Mouse (Mus musculus) kidney, embryonic 14.5 days (tissue): Measurements from ENCODE around the gene Fbxo45. TPM values are rescaled to one million over a fixed set of nuclear protein-coding genes. Genes with fewer than 3 reads are reported as not detected.

ENCODE experiments used
- ATAC-seq: fragments of 200-750 bp; cut with Nextera tagmentation; 2 replicates; pipeline ENCODE4 v1.8.0; 2017; ENCODE audit warnings: moderate number of reproducible peaks, mild to moderate bottlenecking, moderate TSS enrichment, moderate library complexity; ENCODE audit not compliant: low FRiP score, low TSS enrichment
- H3K27ac ChIP-seq: fragments of 300-500 bp; sonication (generic); 2 replicates; pipeline ENCODE4 v1.5.1; 2014; ENCODE audit warnings: low read depth, mild to moderate bottlenecking, low read length, moderate library complexity, mixed read lengths
- H3K27me3 ChIP-seq: fragments of 300-500 bp; sonication (generic); 2 replicates; pipeline ENCODE4 v1.6.1; 2014; ENCODE audit warnings: mild to moderate bottlenecking, low read length; ENCODE audit not compliant: control insufficient read depth, insufficient read depth
- H3K36me3 ChIP-seq: fragments of 300-500 bp; sonication (generic); 2 replicates; pipeline ENCODE4 v1.6.1; 2014; ENCODE audit warnings: low read length, mixed read lengths; ENCODE audit not compliant: control insufficient read depth, insufficient read depth
- H3K4me1 ChIP-seq: fragments of 300-500 bp; sonication (generic); 2 replicates; pipeline ENCODE4 v1.6.1; 2014; ENCODE audit warnings: low read length, mixed read lengths; ENCODE audit not compliant: control insufficient read depth, insufficient read depth
- H3K4me2 ChIP-seq: fragments of 300-500 bp; sonication (generic); replicated peaks from 2 replicates; pipeline ENCODE4 v1.6.1; 2014; ENCODE audit warnings: low read depth, mild to moderate bottlenecking, low read length
- H3K4me3 ChIP-seq: fragments of 300-500 bp; sonication (generic); 2 replicates; pipeline ENCODE4 v1.5.1; 2014; ENCODE audit warnings: mild to moderate bottlenecking, low read length
- H3K9ac ChIP-seq: fragments of 300-500 bp; sonication (generic); 2 replicates; pipeline ENCODE4 v1.6.1; 2014; ENCODE audit warnings: low read depth, mild to moderate bottlenecking, low read length, moderate library complexity
- H3K9me3 ChIP-seq: fragments of 300-500 bp; sonication (generic); 2 replicates; pipeline ENCODE4 v1.6.1; 2016; ENCODE audit warnings: low read length; ENCODE audit not compliant: control insufficient read depth
- WGBS: fragments of 180-500 bp; shearing (Covaris S2); extraction: QIAGEN DNeasy Blood & Tissue Kit; methylation state at CpG from one replicate; pipeline ENCODE4 v1.1.7; 2014; 5-methylcytosine and 5-hydroxymethylcytosine counted together
- microRNA counts: library from miRNA; unstranded; fragments of <30 nt; microRNA quantifications from one replicate; lab custom pipeline; 2017
- microRNA-seq: library from miRNA; unstranded; fragments of <30 nt; microRNA quantifications from one replicate; pipeline ENCODE4, GENCODE M21; 2016
- polyA plus RNA-seq: library from polyadenylated mRNA; unstranded; fragments of >200 nt; fragmentation: Nextera tagmentation; extraction: Ambion mirVana; gene quantifications from 2 replicates; pipeline ENCODE4 v1.2.1, GENCODE M21; 2014

Gene Fbxo45
- polyA plus RNA-seq, 1 experiment from 2014 or later = 14.5 TPM

GRCm38 (mm10) chr16:32186056-32186455 lies 60.9 kb downstream of the Fbxo45 start:
- Histone ChIP-seq H3K27me3 (no peaks in the 10 kb centered on the region), H3K9me3 (no peaks in the 10 kb centered on the region), H3K27ac (no peak overlapping the region), H3K9ac (no peak overlapping the region), H3K4me1 (no peaks in the 10 kb centered on the region), H3K36me3 (no peaks in the 10 kb centered on the region), H3K4me2 (no peak overlapping the region), H3K4me3 (no peak overlapping the region)
- ATAC-seq = no peak
- WGBS = 92% methylated on average over 5 of the region's 5 CpGs

MicroRNAs within 50 kb of the gene (microRNA counts, 519-probe panel; counts per million panel counts)
- microRNA mmu-miR-1946a (lab: Ali Mortazavi, UCI) = not detected

Small RNA genes lying within 50 kb of the gene (microRNA-seq; reads per million reads assigned to microRNA genes)
- gene Mir1946a = not detected

Other genes with a start within 250 kb of the Fbxo45 start
- 10.2 and 11.6 TPM in 2 replicates for gene Senp5, start 243.9 kb downstream of the Fbxo45 start, polyA plus RNA-seq
- gene Pak2, start 167.8 kb downstream of the Fbxo45 start, polyA plus RNA-seq = 30.3 and 42.0 TPM in 2 replicates
- 147 and 155 TPM in 2 replicates for gene Pigx, start 147.4 kb downstream of the Fbxo45 start, polyA plus RNA-seq
- gene Cep19, start 147.4 kb downstream of the Fbxo45 start, polyA plus RNA-seq = 39.7 and 43.8 TPM in 2 replicates
- gene Nrros, start 81.6 kb downstream of the Fbxo45 start, polyA plus RNA-seq = 14.4 and 18.7 TPM in 2 replicates
- gene Bex6, start 67.3 kb downstream of the Fbxo45 start, polyA plus RNA-seq = not detected in 2 replicates
- gene Wdr53, start 69 bp upstream of the Fbxo45 start, polyA plus RNA-seq = 17.7 and 22.4 TPM in 2 replicates
- gene Smco1, start 24.3 kb upstream of the Fbxo45 start, polyA plus RNA-seq = not detected in 2 replicates
- gene Rnf168, start 30.3 kb upstream of the Fbxo45 start, polyA plus RNA-seq = 25.6 and 32.6 TPM in 2 replicates
- gene Ubxn7, start 85.1 kb upstream of the Fbxo45 start, polyA plus RNA-seq = 18.4 and 30.3 TPM in 2 replicates
- gene Tm4sf19, start 153.3 kb upstream of the Fbxo45 start, polyA plus RNA-seq = not detected in 2 replicates
- 32.5 and 37.8 TPM in 2 replicates for gene Tctex1d2, start 172.5 kb upstream of the Fbxo45 start, polyA plus RNA-seq
- 16.5 and 40.6 TPM in 2 replicates for gene Pcyt1a, start 183.8 kb upstream of the Fbxo45 start, polyA plus RNA-seq
- gene Slc51a, start 240.7 kb upstream of the Fbxo45 start, polyA plus RNA-seq = 0.33 and 0.49 TPM in 2 replicates
- gene Zdhhc19, start 249.1 kb upstream of the Fbxo45 start, polyA plus RNA-seq = not detected in 2 replicates